Mouse (Mus musculus) thymus, postnatal 14 days (tissue): ENCODE measurements around the gene Psmg3.

Source experiments
- DNase-seq: peaks from one replicate; pipeline ENCODE4 v3.0.0; 2021

Gene Psmg3

DNA sequence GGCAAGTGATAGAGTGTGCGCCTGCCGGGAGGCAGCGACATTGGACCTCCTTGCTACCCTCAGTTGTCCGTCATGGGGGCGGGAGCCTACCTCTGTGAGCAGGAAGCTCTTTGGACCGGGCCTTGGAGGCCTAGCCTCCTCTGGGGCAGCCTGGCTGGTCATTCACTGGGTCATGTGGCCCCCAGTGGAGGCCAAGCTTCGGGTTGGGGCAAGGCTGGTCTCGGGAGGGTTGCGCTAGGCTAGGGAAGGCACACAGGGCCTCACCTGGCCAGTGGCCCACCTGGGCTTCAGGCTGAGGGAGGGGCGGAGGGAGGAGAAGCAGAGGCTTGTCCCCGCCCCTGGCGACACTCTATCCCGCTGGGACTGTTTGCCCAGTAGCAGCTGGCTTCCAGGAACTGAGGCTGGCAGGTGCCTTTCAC is 12.7 kb downstream of the Psmg3 start:
- no peak for DNase-seq

GRCm38 (mm10) chr5:139813126-139813490 is 13.6 kb downstream of the Psmg3 start:
- DNase-seq, result no peak

GRCm38 (mm10) chr5:139812398-139813125 is 14.1 kb downstream of the Psmg3 start:
- DNase-seq, result no peak

DNA sequence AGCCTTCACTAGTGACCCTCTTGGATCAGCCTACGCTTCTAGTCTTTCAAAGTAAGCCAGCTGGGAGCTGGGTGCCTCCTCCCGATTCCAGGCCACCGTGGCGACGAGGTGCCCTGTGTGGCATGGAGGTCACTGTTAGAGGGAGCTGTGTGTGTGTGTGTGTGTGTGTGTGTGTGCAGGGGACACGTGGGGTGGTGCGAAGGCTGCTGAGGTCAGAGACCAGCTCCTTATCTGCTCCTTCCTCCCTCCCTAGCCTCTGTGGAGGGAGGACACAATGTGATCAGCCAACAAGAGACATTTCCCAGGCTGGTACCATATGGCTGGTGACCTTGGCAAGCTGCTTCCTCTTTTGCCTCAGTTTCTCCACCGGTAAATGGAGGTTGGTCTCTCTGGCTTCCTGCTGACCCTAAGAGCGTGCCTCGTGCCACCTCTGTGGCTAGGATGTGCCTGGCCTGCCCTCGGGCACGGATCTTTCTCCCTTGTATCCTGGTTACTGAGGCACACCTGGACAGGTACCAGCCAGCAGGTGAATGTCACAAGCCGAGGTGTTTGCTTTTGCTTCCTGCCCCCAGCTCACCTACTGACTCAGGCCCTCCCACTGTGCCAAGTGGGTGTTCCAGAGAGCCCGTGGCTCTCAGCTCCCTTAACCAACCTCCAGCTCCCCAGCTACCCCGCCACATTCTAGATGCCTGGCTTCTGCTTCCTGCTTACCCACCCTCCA is 14.8 kb downstream of the Psmg3 start:
- DNase-seq, result no peak

GRCm38 (mm10) chr5:139809397-139809796 is 17.3 kb downstream of the Psmg3 start:
- DNase-seq, result no peak

DNA sequence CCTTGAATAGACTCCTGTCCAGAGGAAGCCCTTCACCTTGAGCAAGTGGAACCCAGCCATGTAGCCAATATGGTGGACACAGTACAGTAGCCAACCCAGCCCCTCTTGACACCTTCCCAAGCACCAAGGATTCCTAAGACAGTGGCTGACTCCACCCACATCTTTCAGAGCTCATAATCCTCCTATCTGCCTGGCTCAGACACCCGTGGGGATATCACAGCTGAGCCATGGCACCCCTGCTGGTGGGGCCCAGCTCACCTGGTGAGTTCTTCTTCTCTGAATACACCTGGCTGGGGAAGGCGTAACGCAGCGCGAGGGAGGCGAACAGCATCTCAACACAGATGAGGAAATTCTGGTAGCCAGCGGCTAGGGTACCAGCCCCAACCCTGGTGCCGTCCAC is 20.8 kb downstream of the Psmg3 start:
- no peak for DNase-seq

DNA sequence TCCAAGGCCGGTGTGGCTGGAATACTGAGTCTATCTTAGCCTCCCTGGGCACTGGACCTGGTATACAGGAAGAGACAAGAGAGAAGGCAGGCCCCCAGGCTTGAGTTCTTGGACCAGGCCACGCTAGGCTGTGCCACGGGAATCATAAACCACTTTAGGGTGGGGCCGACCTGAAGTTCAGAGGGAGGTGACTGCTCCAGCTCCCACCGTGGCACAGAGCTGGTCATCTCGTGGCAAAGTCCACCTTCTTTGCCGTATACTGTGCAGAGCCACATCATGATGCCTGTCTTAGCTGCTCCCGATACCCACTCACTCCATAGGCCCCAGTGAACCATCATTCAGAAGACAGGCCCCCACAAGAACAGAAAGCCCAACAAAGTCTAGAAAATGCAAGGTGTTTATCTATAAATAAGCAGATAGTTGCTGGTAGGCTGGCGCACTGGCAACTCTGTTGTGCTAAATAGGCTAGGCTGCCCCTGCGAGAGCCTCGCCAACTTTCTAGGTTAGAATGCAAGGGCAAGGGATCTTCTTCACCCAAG is 22.0 kb downstream of the Psmg3 start:
- DNase-seq, result no peak

GRCm38 (mm10) chr5:139804107-139804551 is 22.6 kb downstream of the Psmg3 start:
- no peak for DNase-seq

DNA sequence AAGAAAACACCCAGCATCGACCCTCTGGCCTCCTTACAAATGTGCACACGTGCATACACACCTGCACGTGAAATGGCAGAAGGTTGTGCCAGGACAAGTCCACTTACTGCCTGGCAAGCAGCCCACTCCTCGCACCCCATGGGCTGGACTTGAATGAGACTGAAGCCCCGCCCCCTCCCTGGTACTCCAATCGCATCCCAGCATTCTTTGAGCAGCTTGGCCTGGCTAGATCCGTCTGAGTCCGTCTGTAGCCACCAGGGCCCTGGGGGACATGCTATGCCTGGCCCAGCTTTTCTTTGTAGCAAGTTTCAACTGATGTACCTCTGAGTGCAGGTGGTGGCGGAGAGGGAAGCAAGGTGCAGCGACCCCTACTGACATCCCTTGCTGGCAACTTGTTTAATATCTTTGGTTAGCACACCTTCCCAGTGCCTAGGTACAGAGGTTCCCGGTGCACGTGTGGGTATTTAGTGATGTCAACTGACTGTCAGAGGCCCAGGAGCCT is 23.0 kb downstream of the Psmg3 start:
- peak; percentile 53 for DNase-seq

- DNase-seq, result no peak
Observed at GRCm38 (mm10) chr5:139803165-139803564, 23.5 kb downstream of the Psmg3 start.

- DNase-seq, result no peak
Observed at GRCm38 (mm10) chr5:139801880-139802279, 24.8 kb downstream of the Psmg3 start.

- no peak for DNase-seq
Observed at GRCm38 (mm10) chr5:139801231-139801630, 25.5 kb downstream of the Psmg3 start.

- DNase-seq, result no peak
Observed at GRCm38 (mm10) chr5:139799801-139800590, 26.7 kb downstream of the Psmg3 start.

DNA sequence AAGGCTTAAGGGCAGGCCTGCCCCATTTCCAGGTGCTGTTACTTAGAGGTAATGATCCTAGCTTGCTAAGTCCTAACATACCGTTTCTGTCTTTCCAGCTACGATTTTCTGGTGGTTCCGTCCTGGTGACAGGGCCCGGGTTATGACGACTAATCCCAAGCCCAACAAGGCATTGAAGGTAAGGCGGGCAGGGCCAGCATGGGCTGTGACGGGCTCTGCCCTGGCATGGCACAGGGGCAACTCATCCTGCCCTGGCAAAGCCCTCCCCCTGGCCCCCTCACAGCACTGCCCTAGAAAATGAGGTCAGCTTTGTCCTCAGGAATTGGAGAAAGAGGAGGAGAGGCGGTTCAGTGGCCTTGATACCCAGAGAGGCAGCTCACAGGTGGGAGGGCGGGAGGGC is 27.6 kb downstream of the Psmg3 start:
- no peak for DNase-seq

GRCm38 (mm10) chr5:139798168-139798900 is 28.4 kb downstream of the Psmg3 start:
- no peak for DNase-seq

- no peak for DNase-seq
Observed at GRCm38 (mm10) chr5:139797473-139798167, 29.1 kb downstream of the Psmg3 start.

- DNase-seq, result no peak
Observed at GRCm38 (mm10) chr5:139796900-139797299, 29.8 kb downstream of the Psmg3 start.

- DNase-seq, result no peak
Observed at GRCm38 (mm10) chr5:139796001-139796620, 30.6 kb downstream of the Psmg3 start.

GRCm38 (mm10) chr5:139794938-139795337 is 31.7 kb downstream of the Psmg3 start:
- no peak for DNase-seq

GRCm38 (mm10) chr5:139794137-139794536 is 32.5 kb downstream of the Psmg3 start:
- no peak for DNase-seq
